Mouse (Mus musculus) bone marrow macrophage, adult 2 months (primary cell): ENCODE results near the gene Mtif3.

Source experiments
- CTCF ChIP-seq: IDR thresholded peaks from 2 replicates; pipeline ENCODE4 v1.5.1; 2012; ENCODE audit warnings: low read depth, mild to moderate bottlenecking, low read length, moderate library complexity
- POLR2A ChIP-seq: IDR thresholded peaks from 2 replicates; pipeline ENCODE4 v1.6.1; 2012; ENCODE audit warnings: mild to moderate bottlenecking, low read depth, low read length, borderline replicate concordance

DNA sequence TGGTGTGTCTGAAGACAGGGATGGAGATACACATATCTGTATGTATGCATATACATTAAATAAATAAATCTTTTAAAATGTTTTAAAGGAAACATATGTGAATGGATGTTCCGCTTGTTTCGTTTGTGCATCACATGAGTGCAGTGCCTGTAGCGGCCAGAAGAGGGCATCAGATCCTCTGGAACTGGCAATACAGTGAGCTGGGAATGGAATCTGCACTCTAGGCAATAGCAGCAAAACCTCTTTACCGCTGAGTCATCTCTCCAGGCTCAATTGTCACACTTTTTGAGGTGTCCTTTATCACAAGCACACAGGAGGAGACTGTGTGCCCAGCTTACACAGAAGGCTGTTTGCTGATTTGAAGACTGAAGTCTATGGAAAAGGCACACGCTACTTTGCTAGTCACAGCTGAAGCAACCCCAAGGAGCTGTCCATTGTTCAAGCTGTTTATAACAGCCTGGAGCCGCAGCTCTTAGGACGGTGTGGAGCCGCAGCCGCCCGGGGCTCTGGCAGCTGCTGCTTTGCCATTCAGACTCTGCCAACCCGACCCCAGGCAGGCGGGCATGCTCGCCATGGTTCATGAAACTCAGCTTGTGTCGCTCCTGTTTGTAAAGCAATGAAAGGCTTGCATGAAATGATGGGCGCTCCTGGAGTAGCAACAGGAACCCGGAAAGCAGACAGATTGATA is 24.3 kb downstream of the Mtif3 start:
- TF ChIP-seq CTCF = peak; percentile 18; the same call in 1 of the 2 replicates
- no peak for TF ChIP-seq POLR2A
